Comparison of ENCODE assay signal across 8 mouse cellular contexts in genomic region chrX:9747305-9747938, GRCm38 (mm10).
DNase-seq lines count a peak whose midpoint lies in the region; ATAC-seq and TF ChIP-seq lines count a peak whose summit lies in the region.

No protein-coding gene starts in this region.

- no peaks in the 10 kb centered on the region for H3K4me1 ChIP-seq in heart, adult 2 months (ENCODE audit: control insufficient read depth, insufficient read depth, low read length)
- H3K4me1 ChIP-seq in heart, embryonic 13.5 days = no peaks in the 10 kb centered on the region
- H3K4me1 ChIP-seq in liver, embryonic 13.5 days (replicated peaks) = no peaks in the 10 kb centered on the region
- H3K4me1 ChIP-seq in neural tube, embryonic 13.5 days (replicated peaks) = no peaks in the 10 kb centered on the region

- intact Hi-C loops in heart, adult 2 months (cut with DNase I) = no loop called here

- H3K79me2 ChIP-seq in heart, adult 2 months (replicated peaks; ENCODE audit: control insufficient read depth, insufficient read depth, low read length) = no peaks in the 10 kb centered on the region

- H3K27ac ChIP-seq in heart, adult 2 months = no peak overlapping the region
- no peak overlapping the region for H3K27ac ChIP-seq in heart, embryonic 13.5 days (replicated peaks)
- H3K27ac ChIP-seq in liver, embryonic 13.5 days = no peak overlapping the region
- no peak overlapping the region for H3K27ac ChIP-seq in neural tube, embryonic 13.5 days (replicated peaks)

- peak; percentile 2 to 19 for DNase-seq in heart, adult 2 months
- DNase-seq in heart, adult 8-10 months (ENCODE audit: low spot score) = no peak
- DNase-seq in kidney, postnatal 14 days = peak; percentile 54
- DNase-seq in liver, embryonic 13.5 days = peak; percentile 18
- peak; percentile 34 to 46 for DNase-seq in urinary bladder, adult 18-20 months (ENCODE audit: low spot score in 2 of 2)

- peak; percentile 36 for TF ChIP-seq CTCF in heart, adult 2 months (IDR thresholded peaks at IDR 0.05)

- no peaks in the 10 kb centered on the region for H3K27me3 ChIP-seq in heart, adult 2 months (ENCODE audit: control insufficient read depth, insufficient read depth, low read length)
- H3K27me3 ChIP-seq in heart, embryonic 13.5 days (replicated peaks) = no peaks in the 10 kb centered on the region
- no peaks in the 10 kb centered on the region for H3K27me3 ChIP-seq in liver, embryonic 13.5 days
- no peaks in the 10 kb centered on the region for H3K27me3 ChIP-seq in neural tube, embryonic 13.5 days

- 19% methylated on average over 23 of the region's 27 CpGs for WGBS in heart, adult 2 months
- WGBS in heart, embryonic 13.5 days = 14% methylated on average over 23 of the region's 27 CpGs
- 20% methylated on average over 20 of the region's 27 CpGs for whole genome bisulfite sequencing in liver, embryonic 13.5 days (ENCODE audit: insufficient replicate concordance)
- 24% methylated on average over 26 of the region's 27 CpGs for WGBS in neural tube, embryonic 13.5 days

- no peaks in the 10 kb centered on the region for H3K9me3 ChIP-seq in heart, embryonic 13.5 days
- H3K9me3 ChIP-seq in liver, embryonic 13.5 days (replicated peaks) = no peaks in the 10 kb centered on the region
- H3K9me3 ChIP-seq in neural tube, embryonic 13.5 days = no peaks in the 10 kb centered on the region

- no peak overlapping the region for H3K9ac ChIP-seq in heart, adult 2 months (ENCODE audit: low read depth, low read length)
- 0 out of 2 replicates have a peak overlapping the region, but pooled peaks have one; percentile 21 for H3K9ac ChIP-seq in heart, embryonic 13.5 days
- no peak overlapping the region for H3K9ac ChIP-seq in liver, embryonic 13.5 days
- 0 out of 2 replicates have a peak overlapping the region, but pooled peaks have one; percentile 26 for H3K9ac ChIP-seq in neural tube, embryonic 13.5 days

- ATAC-seq in common myeloid progenitor, adult 5-6 weeks (replicated peaks; ENCODE audit: low read depth, poor library complexity, severe bottlenecking) = peak; percentile 86
- no peak for ATAC-seq in heart, embryonic 13.5 days (ENCODE audit: extremely low read depth, insufficient number of reproducible peaks, low FRiP score, low TSS enrichment)
- ATAC-seq in liver, embryonic 13.5 days (ENCODE audit: low read depth) = peak; percentile 65
- no peak for ATAC-seq in neural tube, embryonic 13.5 days (ENCODE audit: low read depth)

- no peaks in the 10 kb centered on the region for H3K36me3 ChIP-seq in heart, adult 2 months (ENCODE audit: control insufficient read depth, insufficient read depth, low read length)
- no peaks in the 10 kb centered on the region for H3K36me3 ChIP-seq in heart, embryonic 13.5 days
- no peaks in the 10 kb centered on the region for H3K36me3 ChIP-seq in liver, embryonic 13.5 days
- H3K36me3 ChIP-seq in neural tube, embryonic 13.5 days = no peaks in the 10 kb centered on the region

- H3K4me2 ChIP-seq in heart, embryonic 13.5 days = peak overlapping the region; percentile 67
- peak overlapping the region; percentile 57 for H3K4me2 ChIP-seq in liver, embryonic 13.5 days
- H3K4me2 ChIP-seq in neural tube, embryonic 13.5 days = peak overlapping the region; percentile 57

- TF ChIP-seq POLR2A in heart, adult 2 months (IDR thresholded peaks at IDR 0.05; ENCODE audit: insufficient read depth, low read depth, low read length) = no peak

- H3K4me3 ChIP-seq in heart, adult 2 months = no peak overlapping the region
- peak overlapping the region; percentile 46 for H3K4me3 ChIP-seq in heart, embryonic 13.5 days
- peak overlapping the region; percentile 39 for H3K4me3 ChIP-seq in liver, embryonic 13.5 days (replicated peaks)
- peak overlapping the region; percentile 31 for H3K4me3 ChIP-seq in neural tube, embryonic 13.5 days

- TF ChIP-seq EP300 in heart, adult 2 months (IDR thresholded peaks at IDR 0.05; ENCODE audit: insufficient read depth, low read depth, low read length) = no peak

Comparison
In these comparisons a context has a peak if more than half of its experiments do, and no peak if none do; other contexts are left out.
1. H3K9ac ChIP-seq: peak in heart, embryonic 13.5 days (single experiment) and neural tube, embryonic 13.5 days (single experiment); none in heart, adult 2 months (single experiment) and liver, embryonic 13.5 days (single experiment).
2. ATAC-seq: peak in common myeloid progenitor, adult 5-6 weeks (single experiment) and liver, embryonic 13.5 days (single experiment); none in heart, embryonic 13.5 days (single experiment) and neural tube, embryonic 13.5 days (single experiment).
3. Peak in every context shown above with its lines, with median percentiles within 50 percentile points of each other: H3K4me2 ChIP-seq.